Mouse (Mus musculus): ENCODE data around the gene Ell2.

The Ell2 gene

DNA sequence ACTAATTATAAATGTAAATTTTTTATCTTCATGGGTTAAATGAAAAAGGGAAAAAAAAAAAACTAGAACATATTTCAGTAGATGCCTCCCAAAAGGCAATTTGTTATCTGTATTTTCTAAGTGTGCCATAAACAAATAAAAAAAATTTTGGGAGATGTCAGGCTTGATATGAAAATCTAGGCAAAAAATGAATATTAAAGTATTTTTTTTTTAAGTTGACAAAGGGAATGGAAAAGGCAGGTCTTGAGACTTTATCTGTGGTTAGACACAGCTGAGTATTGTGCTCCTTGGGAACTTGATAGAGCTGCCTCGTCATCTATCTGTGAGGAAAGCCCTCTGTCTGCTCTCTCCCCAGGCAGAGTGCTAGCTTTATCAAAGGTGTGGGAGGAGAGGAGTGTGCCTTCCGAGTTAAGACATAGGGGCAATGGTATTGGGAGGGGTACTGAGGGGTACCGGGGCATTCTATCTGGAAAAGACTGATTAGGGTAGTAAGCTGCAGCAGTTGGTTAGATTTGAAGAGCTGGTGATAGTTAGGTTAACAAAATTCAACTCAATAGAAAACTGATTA is 27.1 kb downstream of the Ell2 start:
- no peak for DNase-seq

DNA sequence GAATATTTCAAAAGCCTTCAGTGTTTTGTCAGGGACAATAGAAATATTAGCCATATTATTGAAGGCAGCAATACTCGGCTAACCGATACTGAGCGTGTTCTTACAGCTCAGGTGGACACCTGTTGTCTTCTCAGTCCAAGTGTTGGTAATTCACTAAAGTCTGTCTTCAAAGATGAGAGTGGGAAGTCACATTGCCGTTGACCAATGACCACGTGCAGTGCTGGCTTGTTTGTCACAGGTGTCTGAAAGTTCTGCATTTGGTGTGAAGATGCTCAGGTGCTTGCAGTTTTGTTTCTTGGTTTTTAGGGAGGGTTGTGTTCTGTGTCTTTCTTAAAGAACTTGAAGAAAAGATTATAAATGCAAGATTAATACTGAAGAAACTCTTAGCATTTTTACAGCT is 27.7 kb downstream of the Ell2 start:
- no peak for DNase-seq

DNA sequence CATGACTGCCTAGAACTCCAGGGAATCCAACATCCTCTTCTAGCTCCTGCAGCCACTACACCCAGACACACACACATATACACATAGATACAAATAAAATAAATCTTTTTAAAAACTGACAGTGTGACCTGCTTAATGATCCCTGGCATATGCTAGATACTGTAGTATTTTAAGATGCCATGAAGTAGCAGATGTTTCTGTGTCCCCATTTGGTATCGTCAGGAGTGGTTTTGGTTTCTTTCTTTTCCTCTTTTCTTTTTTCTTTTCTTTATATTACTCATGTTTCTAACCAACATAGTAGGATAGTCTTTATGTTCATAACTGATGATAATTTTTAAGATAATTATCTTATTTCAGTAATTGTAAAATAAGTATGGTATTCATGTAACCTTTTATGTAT is 29.0 kb downstream of the Ell2 start:
- DNase-seq, result no peak

DNA sequence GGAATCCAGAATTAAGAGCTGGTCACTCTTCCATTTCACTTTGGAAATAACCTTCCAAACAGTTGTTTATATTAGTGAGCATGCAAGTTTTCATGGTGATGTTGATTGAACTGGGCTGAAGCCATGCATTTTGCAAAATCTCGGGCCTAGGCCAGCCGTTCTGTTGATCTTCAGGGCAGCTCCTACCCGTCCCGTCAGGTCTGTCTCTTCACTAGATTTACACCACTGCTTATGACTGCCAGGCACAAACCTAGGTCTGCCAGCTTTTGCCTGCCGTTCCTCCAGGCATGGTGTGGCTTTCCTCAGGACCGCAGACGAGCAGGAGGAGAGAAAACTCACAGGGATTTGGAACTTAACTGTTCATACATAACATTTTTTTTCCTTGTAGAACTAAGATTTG is 31.4 kb downstream of the Ell2 start:
- DNase-seq, result no peak

DNA sequence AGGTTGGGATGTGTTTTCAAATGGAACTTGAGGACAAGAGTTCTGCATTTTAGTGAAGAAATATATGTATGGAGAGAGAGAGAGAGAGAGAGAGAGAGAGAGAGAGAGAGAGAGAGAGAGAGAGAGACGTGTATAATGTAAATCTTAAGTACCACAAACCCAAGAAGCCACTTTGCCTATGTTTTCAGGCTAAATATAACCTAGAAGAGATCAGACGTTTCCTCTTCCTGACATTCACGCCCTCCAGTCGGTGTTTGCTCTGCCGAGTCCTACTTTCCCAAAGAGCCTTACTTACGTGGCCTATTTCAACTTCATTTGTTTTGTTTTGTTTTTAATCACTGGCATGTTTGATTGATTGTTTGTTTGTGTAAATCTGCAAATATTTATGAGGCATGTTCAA is 32.0 kb downstream of the Ell2 start:
- no peak for DNase-seq

DNA sequence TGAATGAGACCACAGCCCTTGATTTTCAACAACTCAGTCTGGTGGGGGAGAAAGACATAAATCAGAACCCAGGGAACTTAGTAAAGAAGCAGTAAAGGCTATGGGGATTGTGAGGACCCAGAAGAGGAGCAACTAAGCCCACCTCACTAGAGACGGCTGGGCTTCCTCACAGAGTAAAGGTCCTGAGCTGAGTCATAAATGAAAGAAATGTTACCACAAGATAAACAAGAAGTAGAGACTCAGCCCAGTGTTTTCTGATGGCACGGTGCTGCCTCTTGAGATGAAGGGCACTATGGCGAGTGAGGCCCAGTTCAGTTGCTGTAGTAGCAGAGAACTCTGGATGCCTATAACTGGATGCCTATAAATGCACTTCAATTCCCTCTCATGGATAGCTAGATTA is 32.4 kb downstream of the Ell2 start:
- DNase-seq, result no peak

DNA sequence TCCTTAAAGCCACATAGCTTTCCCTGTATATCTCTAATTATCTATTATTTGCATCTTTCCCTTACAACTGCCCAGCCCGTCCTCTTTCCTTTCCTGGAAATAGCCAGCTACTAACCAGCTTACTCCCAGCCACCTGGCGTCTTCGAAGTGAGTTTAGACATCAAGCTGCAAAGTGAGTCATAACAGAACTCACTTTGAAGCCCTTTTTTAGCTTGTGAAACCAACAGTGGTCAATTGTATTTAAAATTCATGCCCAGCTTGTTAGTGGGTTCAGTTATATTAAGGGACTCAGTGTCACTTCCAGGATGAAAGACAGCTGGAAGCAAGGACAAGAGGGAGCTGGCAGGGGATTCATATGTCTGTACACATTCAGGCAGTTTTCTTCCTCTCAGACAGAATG is 33.5 kb downstream of the Ell2 start:
- peak; percentile 17 for DNase-seq

DNA sequence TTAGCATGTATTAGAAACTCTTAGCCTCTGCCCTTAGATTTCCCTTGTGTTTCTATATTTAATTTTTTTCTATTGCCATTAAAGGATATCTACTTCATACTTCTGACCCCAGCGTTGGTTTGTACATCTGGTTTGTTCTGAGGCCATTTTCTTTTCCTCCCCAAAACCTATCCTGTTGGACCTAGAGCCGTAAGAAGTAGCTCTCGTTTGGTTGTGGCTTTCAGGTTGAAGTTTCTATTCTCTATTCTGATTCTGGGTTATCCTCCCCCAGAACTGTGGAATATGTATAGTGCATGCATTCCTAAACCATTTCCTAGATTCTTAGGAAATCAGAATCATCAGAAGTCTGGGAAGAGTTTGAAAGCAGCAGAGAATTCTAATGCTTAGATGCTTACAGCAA is 34.6 kb downstream of the Ell2 start:
- no peak for DNase-seq

DNA sequence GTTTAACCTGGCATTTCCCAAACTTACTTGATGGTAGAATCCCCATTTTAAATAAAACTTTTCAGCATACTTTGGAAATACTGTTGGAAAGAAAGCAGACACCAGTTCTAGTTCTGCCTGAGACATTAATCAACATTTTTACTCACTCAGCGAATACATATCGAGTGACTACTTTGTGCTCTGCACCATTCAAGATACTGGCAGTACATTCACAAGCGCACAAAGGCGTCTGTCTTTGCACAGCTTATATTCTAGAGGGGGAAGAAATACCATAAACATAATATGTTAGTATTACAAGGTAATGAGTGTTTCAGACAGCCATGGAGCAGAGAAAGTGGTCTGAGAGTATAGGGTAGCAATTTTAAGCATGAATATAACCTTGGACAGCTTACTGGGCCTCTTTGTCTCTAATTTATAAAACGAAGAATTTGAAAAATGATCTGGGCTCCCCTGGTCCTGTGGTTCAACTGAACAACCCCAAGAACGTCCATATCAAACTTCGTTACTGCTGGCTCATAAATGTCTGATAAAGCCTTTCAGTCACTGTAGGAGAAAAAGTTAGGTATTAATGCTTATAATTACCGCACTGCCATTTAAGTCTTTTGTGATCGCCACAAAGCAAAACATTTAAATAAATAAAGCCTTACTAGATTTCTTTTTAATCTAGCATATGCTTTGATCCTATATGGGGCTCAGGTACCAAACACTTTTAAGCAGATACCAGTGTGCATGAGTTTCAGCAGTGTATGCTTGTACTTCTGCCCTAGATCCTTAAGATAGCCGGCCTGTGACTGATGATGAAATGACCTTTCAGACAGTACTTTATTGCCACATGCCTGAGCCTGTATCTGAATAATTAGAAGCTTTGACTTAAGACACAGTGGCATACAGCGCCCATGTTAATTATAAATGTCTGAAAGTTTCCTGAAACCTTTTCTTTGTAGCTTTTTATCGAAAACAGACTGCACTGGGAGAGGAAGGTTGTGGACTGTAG is 35.5 kb downstream of the Ell2 start:
- DNase-seq, result no peak

DNA sequence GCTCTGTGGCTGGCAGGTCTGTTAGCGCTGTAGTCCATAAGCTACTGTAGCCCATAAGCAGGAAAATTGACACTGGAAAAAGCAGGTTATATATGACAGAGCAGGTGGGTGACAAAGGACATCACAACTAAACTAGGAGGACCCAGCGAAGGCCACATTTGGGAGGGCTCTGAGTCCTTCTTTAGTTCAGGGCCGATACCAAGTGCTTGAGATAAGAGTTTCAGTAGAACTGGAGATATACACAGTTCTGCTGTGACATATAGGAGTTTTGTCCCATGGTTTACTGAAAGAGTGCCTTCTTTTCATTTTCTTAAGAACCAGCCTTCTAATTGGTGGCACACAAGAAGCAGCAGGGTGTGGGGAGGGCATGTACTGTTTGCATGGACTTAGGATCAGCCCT is 36.4 kb downstream of the Ell2 start:
- DNase-seq, result no peak

DNA sequence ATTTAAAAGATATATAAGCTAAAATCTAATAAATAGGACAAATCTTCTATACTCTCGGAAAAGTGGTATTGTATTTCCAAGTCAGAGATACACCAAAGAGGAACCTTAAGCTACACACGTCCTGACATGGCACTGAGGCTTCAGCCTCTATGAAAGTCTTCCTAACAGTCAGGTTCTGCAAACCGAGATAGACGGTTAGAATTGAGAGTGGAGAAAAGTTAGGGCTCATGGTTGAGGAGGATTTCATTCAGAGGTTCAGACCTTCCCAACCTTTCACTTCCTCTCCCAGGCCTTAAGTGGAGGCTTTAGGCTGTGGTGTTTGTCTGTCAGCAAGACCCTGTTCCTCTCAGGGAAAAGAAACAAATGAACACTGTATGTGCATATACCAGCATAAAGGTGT is 37.5 kb downstream of the Ell2 start:
- no peak for DNase-seq

DNA sequence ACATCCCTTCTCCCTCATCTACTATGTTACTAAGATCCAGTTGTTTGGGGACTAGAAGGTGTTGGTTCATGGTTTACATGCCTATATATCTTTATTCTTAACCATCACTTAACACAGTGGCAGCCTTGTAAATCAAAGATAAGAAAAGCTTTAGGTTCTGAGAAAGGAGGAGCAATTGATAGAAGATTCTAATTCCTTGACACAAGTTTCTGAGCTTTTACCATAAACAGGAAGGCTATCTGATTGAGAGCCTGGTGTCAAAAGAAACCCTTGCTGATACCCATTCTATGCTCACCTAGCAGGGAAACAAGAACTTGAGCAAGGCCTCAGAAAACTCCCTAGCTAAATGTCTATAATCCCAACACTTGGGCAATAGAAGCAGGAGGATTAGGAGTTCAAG is 38.8 kb downstream of the Ell2 start:
- DNase-seq, result no peak

DNA sequence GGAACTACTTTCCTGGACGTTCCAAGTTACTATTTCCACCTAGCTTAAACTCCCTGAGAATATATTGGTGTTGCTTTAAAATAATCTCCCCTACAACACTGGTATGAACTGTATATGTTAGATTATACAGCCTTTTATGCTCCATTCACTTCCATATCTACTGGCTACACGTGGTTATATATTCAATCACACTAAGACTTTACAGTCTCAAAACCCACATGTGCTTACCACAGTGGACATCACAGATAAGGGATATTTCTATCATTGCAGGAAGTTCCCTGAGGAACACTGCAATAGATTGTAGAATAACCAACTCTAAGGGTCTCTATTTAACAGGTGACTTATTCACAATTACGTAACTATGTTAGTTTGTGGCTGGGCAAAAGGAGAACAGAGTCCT is 40.7 kb downstream of the Ell2 start:
- DNase-seq, result no peak

DNA sequence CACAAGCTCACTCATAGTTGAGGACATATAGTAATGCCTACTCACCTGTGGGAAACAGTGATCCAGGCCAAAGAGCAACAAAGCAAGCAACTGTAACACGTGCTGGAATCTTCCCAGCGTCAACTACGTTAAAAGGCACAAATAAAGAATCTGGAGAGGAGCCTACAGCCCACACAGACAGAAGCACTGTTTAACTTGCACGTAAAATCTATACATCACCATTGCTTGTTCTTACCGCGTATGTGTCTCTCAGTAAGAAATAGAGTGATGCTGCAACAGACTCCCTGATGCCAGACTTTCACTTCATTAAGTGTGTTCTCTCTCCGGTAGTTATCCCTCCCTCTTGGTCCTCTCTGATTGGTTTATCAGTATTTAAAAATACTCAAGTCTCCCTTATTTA is 42.1 kb downstream of the Ell2 start:
- no peak for DNase-seq

DNA sequence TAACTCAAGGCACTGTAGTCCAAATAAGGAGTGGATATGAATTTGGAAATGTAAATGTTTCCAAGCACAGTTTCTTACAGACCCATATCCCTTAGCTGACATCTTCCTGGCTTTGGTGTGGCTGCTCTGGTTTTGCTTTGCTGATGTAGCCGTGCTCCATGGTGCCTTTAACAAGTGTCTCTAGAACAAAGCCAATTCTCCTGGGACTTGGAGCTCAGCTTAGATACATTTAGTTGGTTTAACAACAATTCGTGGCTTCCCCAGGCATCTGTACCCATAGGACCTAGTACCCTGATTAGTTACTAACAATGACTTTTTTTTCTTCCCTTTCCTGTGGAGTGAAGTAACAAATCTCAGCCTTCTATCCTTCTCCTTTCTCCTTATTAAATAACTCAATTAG is 44.2 kb downstream of the Ell2 start:
- no peak for DNase-seq

DNA sequence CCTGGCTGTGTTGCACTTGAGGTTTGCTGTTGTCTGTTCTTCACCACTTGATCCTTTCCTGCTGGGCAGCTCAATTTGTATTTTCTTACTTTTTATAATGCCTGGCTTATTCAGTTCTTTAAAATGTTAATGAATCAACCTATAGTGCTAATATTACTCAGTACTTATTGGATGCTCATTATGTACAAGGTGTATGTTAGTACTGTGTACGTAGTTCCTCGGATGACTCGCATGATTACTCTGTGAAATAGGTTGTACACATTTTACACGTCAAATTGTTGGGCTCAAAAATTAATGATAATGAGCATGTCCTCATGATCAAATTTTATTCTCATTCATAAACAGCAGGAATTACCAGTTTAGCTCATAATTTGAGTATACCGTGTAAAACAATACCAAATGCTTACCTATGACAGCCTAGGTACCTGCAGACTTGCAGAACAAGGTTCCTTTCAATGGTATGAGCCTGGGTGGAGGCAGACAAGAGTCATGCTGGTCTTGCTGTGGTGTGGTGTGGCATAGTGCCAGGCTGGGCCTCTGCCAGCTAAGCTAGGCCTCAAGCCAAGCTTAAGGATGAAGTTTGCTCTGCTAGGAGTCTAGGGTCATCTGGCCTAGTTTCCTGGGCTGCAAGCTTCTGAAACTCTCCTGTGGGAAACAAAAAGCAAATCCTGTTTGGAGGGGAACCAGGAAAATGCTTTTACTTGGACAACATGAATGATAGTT is 45.8 kb downstream of the Ell2 start:
- DNase-seq, result peak; percentile 35

DNA sequence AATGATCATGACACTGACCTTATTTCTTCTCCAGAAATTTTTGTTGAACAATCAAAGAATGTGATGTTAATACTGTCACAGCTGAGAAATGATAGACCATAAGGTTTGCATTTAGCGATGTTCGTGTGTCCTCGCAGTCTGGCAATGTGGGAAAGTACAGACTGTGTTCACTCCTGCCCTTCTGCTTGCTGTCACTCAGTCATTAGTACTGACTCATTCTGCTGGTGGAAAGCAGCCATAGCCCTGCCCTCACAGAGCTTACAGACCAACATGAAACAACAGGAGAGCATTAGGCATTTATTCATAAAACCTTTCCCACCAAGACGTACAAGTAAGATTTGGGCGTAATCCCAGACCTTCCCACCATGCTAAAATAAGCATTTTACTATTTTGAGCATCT is 47.8 kb downstream of the Ell2 start:
- peak; percentile 22 for DNase-seq

DNA sequence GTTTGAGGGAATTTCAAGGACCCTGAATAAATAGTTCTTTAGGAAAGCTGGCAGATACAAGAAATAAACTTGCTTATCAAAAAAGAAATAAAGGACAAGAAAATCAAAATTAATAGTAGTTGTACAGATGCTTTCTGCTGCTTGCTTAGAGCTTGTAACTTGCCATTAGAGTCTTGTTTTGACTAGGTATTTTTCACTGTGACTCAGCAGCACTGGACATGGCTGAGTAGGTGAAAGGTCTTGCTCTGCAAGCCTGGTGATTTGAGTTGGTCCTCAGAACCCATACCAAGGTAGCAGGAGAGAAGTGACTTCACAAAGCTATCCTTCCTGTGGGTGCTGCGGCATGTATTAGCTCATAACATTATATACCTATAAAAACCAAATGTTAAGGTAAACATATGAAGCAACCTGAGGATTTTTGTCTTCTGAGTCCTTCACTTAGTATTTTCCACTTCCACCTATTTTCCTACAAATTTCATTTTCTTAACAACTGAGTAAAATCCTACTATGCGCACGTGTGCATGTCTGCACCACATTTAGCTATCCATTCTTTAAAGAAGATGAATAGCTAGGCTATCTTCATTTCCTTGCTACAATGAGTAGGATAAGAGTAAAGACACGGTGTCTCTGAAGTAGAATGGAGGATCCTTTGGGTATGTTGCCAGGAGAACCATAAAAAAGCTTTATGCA is 54.4 kb downstream of the Ell2 start:
- no peak for DNase-seq

DNA sequence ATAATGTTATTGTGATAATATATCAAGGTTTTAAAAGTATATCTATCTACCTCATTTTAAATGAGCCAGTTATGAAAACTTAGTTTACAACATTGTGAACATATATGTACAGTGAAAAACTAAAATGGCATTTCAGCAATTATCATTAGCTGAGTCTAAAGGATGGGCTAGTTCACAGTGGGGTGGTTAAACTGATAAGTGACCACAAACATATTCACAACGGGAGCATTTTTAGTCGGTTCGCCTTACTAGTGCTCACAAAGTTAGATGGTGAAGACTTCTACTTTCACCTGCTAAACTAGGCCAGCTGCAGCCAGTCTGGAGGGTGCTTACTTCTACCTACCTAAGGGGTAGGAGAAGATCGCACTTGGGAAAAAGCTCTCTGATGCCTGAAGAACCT is 56.2 kb downstream of the Ell2 start:
- no peak for DNase-seq

DNA sequence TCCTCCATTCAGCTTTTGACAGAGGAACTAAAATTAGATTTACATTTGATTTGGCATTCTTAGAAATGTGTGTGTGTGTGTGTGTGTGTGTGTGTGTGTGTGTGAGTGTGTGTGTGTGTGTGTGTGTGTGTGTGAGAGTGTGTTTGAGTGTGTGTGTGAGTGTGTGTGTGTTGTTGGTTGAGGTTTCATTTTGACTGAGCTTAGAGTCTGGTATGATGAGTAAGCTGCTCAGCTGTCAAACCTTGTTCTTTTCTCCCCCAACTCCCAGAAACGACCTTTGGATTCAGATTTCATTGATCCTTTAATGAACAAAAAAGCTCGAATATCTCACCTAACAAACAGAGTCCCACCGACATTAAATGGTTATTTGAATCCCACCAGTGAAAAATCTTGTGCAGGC is 56.7 kb downstream of the Ell2 start:
- DNase-seq, result no peak

DNA sequence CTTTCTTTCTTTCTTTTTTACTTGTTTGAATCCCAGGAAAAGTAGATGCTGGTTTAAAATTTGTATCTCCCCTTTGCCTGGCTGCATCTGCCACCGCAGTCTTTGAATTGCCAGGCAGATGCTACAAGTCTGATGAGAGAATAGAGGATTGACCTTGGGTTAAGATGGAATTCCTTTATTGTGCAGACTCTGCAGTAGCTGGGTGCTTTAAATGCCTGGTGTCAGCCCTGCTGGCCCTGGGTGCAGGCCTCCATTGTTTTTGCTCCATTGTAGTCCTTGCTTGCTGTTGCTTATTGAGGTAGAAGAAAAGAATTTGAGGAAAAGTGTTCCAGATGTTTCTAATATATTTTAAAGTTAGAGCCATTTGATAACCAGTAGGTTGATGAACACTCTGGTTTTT is 59.2 kb downstream of the Ell2 start:
- no peak for DNase-seq

DNA sequence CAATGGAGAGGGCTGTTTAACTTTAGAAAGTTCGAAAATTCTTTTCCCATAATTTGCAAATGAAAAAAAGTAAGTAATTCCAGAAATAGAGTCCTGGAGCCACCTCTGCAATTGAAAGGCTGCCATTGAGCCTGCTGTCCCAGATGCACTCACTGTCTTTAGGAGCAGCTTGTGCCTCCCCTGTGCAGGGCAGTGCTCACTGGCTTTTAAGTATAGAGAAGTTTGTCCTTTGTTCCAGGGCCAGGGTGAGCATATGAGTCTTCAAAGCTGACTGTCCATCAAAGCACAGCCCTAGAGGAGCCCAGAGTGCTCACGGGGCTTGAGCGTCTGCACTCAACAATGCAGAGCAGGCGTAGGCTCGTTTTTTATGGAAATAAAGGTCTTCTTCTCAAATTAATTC is 59.7 kb downstream of the Ell2 start:
- peak; percentile 58 for DNase-seq

DNA sequence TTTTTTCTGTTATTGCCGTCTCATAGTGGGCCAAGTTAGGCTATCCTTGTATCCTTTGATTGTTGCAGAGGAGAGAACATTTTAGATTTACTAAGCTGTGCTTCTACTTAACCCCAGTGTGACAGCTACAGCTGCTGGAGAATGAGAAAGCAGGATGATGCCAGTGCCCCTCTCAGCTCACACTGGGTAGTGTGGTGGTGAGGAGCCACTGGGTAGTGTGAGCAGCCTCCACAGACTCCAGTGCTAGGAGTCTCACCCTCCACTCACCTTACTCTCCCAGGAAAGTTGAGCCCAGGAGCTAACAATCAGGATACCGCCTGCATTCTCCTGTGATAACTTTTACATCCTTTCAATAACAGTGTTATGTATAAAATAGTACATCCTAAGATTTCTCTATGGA is 60.4 kb downstream of the Ell2 start:
- DNase-seq, result no peak

Data from right cerebral cortex, adult 18-20 months (tissue).